Mouse (Mus musculus) heart, embryonic 16.5 days (tissue): Measurements from ENCODE around the gene Hemk1. TPM values are rescaled to one million over a fixed set of nuclear protein-coding genes. Genes with fewer than 3 reads are reported as not detected.
"Not testable (repeated sequence)": the region's sequence is repeated elsewhere in the genome, so short reads cannot be mapped to it uniquely, and the experiment has no call there.

Source experiments
- ATAC-seq: fragments of 200-750 bp; cut with Nextera tagmentation; replicated peaks from 2 replicates; pipeline ENCODE4 v1.8.0; 2017; ENCODE audit warnings: moderate number of reproducible peaks; ENCODE audit not compliant: insufficient read depth, low FRiP score; ENCODE audit errors: extremely low read depth
- H3K27ac ChIP-seq: fragments of 300-500 bp; sonication (generic); 2 replicates; pipeline ENCODE4 v1.5.1; 2014; ENCODE audit warnings: mild to moderate bottlenecking, low read length, control low read depth, moderate library complexity
- H3K27me3 ChIP-seq: fragments of 300-500 bp; sonication (generic); 2 replicates; pipeline ENCODE4 v1.6.1; 2014; ENCODE audit warnings: low read length, mixed read lengths; ENCODE audit not compliant: control insufficient read depth, insufficient read depth
- H3K36me3 ChIP-seq: fragments of 300-500 bp; sonication (generic); 2 replicates; pipeline ENCODE4 v1.6.1; 2014; ENCODE audit not compliant: control insufficient read depth, insufficient read depth
- H3K4me1 ChIP-seq: fragments of 300-500 bp; sonication (generic); 2 replicates; pipeline ENCODE4 v1.6.1; 2014; ENCODE audit warnings: low read length, mixed read lengths; ENCODE audit not compliant: control insufficient read depth, insufficient read depth
- H3K4me2 ChIP-seq: fragments of 300-500 bp; sonication (generic); 2 replicates; pipeline ENCODE4 v1.6.1; 2014; ENCODE audit warnings: low read depth, mild to moderate bottlenecking, control low read depth, low read length
- H3K4me3 ChIP-seq: fragments of 300-500 bp; sonication (generic); 2 replicates; pipeline ENCODE4 v1.5.1; 2014; ENCODE audit warnings: mild to moderate bottlenecking, control low read depth, low read length
- H3K9ac ChIP-seq: fragments of 300-500 bp; sonication (generic); 2 replicates; pipeline ENCODE4 v1.6.1; 2014; ENCODE audit warnings: low read length, control low read depth
- H3K9me3 ChIP-seq: fragments of 300-500 bp; sonication (generic); replicated peaks from 2 replicates; pipeline ENCODE4 v1.6.1; 2016; ENCODE audit warnings: low read length; ENCODE audit not compliant: control insufficient read depth
- WGBS: fragments of 180-500 bp; shearing (Covaris S2); extraction: QIAGEN DNeasy Blood & Tissue Kit; methylation state at CpG from one replicate; pipeline ENCODE4 v1.1.7; 2014; 5-methylcytosine and 5-hydroxymethylcytosine counted together
- polyA plus RNA-seq: library from polyadenylated mRNA; unstranded; fragments of >200 nt; fragmentation: Nextera tagmentation; extraction: Ambion mirVana; gene quantifications from 2 replicates; pipeline ENCODE4 v1.2.1, GENCODE M21; 2015

Hemk1 gene
- polyA plus RNA-seq, 1 experiment from 2014 or later, result 10.2 TPM

DNA sequence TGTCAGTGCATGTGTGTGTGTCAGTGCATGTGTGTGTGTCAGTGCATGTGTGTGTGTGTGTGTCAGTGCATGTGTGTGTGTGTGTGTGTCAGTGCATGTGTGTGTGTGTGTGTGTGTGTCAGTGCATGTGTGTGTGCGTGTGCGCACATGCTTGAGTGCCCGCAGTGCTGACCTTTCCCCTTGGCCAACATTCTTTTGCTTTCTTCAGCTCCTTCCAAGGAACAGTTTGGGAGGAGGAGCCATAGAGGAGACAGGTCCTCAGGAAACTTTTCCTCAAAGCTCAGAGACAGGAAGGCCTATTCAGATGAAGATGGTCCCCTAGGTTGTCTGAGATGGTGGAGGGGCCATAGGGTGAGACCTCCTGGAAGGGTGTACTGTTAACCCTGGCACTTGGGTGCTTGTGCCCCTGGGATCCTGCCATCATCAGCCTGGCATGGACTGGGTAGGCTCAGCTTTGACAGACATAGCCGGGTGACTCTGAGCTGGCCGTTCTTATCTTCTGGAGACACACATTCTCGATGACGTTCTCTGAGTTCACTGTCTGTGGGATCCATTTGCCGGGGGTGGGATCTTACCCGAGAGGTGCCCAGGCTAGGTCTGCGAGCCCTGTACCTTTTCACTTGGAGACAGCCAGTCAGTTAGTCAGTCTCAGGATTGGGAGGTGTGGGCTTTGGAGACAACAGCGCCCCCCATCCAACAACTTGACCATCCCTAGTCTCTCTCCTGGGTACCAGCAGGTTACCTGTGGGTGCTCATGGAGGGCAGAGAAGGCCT lies 30.9 kb downstream of the Hemk1 start:
- WGBS, result 54% methylated on average over 11 of the region's 11 CpGs

GRCm38 (mm10) chr9:107306673-107307072 lies 31.5 kb downstream of the Hemk1 start:
- H3K4me2 ChIP-seq, H3K36me3 ChIP-seq, H3K4me3 ChIP-seq, H3K27ac ChIP-seq, ATAC-seq, H3K9me3 ChIP-seq, H3K9ac ChIP-seq, H3K27me3 ChIP-seq: not testable (repeated sequence)
- whole genome bisulfite sequencing, result 94% methylated on average over 1 of the region's 1 CpGs
- H3K4me1 ChIP-seq, result peaks cover 52% of the 10 kb centered on the region

More for the DNA sequence above, 30.9 kb downstream of the Hemk1 start:
- no peaks in the 10 kb centered on the region for H3K36me3 ChIP-seq
- peaks cover 48% of the 10 kb centered on the region for H3K4me1 ChIP-seq
- 0 out of 2 replicates have a peak, but pooled peaks have one; percentile 28 for ATAC-seq
- no peaks in the 10 kb centered on the region for H3K9me3 ChIP-seq
- peak overlapping the region; percentile 94 for H3K27ac ChIP-seq
- peak overlapping the region; percentile 50 for H3K4me2 ChIP-seq
- no peak overlapping the region for H3K4me3 ChIP-seq
- H3K9ac ChIP-seq, result peak overlapping the region; percentile 64
- H3K27me3 ChIP-seq, result no peaks in the 10 kb centered on the region

DNA sequence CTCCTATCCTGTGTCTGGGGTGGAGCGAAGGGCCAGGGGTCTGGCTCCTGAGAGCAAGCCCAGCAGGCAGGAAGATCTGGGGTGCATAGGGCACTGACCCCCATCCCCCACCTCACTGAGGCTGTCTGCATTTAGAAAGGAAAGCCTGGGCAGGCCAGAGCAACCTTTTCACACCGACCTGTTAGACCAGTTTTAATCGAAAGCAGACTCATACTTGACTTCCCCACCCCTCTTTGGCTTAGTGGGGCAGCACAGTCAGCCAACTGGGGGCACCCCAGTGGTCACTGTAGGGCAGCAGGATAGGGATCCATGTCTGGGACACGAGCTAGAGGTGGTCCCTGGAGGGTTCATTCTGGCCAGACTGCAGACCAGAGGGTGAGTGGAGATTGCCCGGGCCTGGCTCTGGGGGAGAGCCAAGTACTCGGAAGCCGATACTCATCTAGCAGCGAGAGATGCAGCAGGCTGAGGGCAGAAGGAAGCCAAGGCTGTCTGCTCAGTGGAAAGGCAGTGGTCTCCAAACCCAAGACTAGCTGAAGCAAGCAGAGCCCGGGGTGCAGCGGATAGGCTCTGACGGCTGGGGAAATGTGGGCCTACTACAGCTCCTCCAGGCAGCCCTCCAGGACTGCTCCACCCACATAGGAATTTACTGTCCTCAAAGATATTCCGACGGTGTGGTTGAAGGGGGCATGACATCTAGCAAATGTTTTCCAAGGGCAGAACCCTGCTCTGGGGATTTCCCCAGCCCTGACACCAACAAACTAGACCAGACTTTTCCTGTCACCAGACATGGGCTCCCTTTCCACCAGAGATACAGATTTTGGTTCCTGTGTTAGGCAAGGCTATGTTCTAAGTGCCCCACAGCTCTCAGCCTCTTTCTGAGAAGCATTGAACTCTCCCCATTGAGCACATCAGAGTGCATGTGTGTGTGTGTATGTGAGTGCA lies 32.3 kb downstream of the Hemk1 start:
- ATAC-seq, result no peak
- no peak overlapping the region for H3K4me3 ChIP-seq
- H3K9ac ChIP-seq, result 0 out of 2 replicates have a peak overlapping the region, but pooled peaks have one; percentile 25
- H3K27me3 ChIP-seq, result no peaks in the 10 kb centered on the region
- no peak overlapping the region for H3K4me2 ChIP-seq
- peaks cover 52% of the 10 kb centered on the region for H3K4me1 ChIP-seq
- no peaks in the 10 kb centered on the region for H3K9me3 ChIP-seq
- peaks cover 8% of the 10 kb centered on the region for H3K36me3 ChIP-seq
- H3K27ac ChIP-seq, result peak overlapping the region; percentile 56
- 49% methylated on average over 13 of the region's 13 CpGs for WGBS

DNA sequence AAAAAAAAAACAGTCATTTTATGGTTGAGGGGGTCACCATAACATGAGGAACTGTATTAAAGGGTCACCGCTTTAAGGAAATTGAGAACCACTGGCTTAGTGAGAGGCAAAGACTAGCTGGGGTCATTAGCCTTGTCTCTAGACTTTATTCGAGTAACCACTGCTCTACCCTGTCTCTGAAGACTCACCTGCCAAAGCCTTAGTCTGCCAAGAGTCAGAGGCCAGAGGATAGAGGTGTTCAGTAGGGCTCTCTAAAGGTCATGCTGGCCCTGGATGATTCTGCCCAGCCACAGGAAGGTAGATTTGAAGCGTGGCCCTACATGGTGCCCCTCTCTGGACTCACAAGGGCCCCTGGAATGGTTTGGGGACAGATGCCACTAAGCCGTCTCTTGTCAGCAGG lies 33.1 kb downstream of the Hemk1 start:
- 75% methylated on average over 4 of the region's 4 CpGs for WGBS
- Histone ChIP-seq H3K27ac (peak overlapping the region; percentile 29; the same call in 1 of the 2 replicates), H3K9me3 (no peaks in the 10 kb centered on the region), H3K4me3 (no peak overlapping the region), H3K36me3 (peaks cover 15% of the 10 kb centered on the region), H3K9ac (no peak overlapping the region), H3K4me2 (no peak overlapping the region), H3K4me1 (peaks cover 52% of the 10 kb centered on the region), H3K27me3 (no peaks in the 10 kb centered on the region)
- ATAC-seq, result no peak

DNA sequence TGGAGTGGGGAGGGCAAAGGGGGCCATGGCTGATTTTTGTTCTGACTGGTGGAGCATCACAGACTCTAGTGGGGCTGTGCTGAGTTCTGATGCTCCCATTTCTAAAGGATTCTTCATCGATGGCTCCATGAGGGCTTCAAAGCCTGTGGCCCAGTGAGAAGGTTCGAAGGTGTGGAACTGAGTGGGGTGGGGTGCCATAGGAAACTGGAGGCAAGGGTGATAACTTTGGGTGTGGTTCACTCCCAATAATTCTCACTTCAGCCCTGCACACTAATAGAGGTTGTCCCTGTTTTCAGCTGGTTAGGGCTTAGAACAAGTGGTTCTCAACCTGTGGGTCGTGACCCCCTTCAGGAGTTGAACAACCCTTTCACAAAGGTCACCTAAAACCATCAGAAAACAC lies 33.8 kb downstream of the Hemk1 start:
- H3K27me3 ChIP-seq, result no peaks in the 10 kb centered on the region
- no peak overlapping the region for H3K4me2 ChIP-seq
- H3K9ac ChIP-seq, result no peak overlapping the region
- H3K36me3 ChIP-seq, result peaks cover 17% of the 10 kb centered on the region
- ATAC-seq, result no peak
- H3K9me3 ChIP-seq, result no peaks in the 10 kb centered on the region
- H3K4me1 ChIP-seq, result peaks cover 52% of the 10 kb centered on the region
- H3K4me3 ChIP-seq, result no peak overlapping the region
- 90% methylated on average over 3 of the region's 3 CpGs for WGBS
- no peak overlapping the region for H3K27ac ChIP-seq

GRCm38 (mm10) chr9:107303900-107304299 lies 34.2 kb downstream of the Hemk1 start:
- WGBS, result 83% methylated on average over 5 of the region's 5 CpGs
- Histone ChIP-seq H3K4me2 (no peak overlapping the region), H3K27me3 (no peaks in the 10 kb centered on the region), H3K9ac (no peak overlapping the region), H3K27ac (no peak overlapping the region), H3K4me1 (peaks cover 52% of the 10 kb centered on the region), H3K4me3 (no peak overlapping the region), H3K36me3 (peaks cover 17% of the 10 kb centered on the region), H3K9me3 (no peaks in the 10 kb centered on the region)
- no peak for ATAC-seq

DNA sequence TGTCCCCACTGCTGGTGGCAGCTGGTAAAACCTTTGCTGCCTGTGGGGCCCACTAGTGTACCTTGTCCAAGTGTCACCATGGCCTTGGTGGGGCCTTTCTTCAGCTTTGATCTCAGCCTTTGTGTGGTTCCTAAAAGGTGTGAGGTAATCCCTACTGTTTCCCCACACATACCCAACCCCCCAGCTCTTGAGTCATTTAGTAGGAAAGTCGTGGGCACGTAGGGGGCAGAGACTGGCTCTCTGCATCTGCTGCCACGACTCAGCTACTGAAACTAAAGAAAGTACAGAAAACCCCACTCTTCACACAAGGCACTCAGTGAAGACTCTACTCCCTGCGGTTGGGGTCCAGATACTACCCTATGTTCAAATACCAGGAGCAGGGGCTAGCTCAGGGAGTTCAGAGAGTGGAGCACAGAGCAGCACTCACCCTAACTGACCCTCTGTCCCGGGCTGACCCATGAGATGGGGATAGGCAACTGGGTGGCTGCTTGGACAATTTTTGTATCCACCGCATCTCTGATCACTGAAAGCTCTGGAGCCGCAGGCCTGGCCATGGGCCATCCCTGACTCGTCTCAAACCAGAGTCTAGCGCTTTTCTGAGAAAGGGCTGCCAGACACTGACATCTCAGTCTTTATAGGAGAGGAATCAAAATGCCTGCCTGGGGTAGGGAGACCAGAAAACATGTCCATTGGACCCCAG lies 34.9 kb downstream of the Hemk1 start:
- Histone ChIP-seq H3K4me3 (no peak overlapping the region), H3K4me1 (peaks cover 51% of the 10 kb centered on the region), H3K36me3 (peaks cover 17% of the 10 kb centered on the region), H3K27me3 (no peaks in the 10 kb centered on the region), H3K9ac (0 out of 2 replicates have a peak overlapping the region, but pooled peaks have one; percentile 21), H3K27ac (peak overlapping the region; percentile 49; the same call in 1 of the 2 replicates), H3K9me3 (no peaks in the 10 kb centered on the region), H3K4me2 (no peak overlapping the region)
- ATAC-seq, result no peak
- 66% methylated on average over 9 of the region's 9 CpGs for WGBS

DNA sequence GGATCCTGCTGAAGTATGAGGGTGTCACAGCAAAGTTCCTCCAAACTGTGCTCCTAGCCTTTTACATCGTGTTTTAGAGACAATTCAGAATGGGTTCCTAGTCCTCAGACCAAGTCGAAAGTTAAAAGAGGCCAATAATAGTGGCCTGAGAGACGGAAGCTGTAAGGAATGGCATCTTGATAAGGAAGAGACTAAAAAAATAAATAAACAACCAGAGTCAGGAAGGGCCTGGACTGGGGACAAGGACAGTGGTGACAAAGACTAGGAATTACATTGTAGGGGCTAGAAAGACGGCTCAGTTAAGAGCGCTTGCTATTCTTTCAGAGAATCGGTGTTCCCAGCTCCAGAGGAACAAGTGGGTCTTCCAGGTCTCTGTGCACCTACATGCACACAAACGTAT lies 35.6 kb downstream of the Hemk1 start:
- 47% methylated on average over 7 of the region's 7 CpGs for WGBS
- no peaks in the 10 kb centered on the region for H3K27me3 ChIP-seq
- no peaks in the 10 kb centered on the region for H3K9me3 ChIP-seq
- H3K4me3 ChIP-seq, result no peak overlapping the region
- peaks cover 49% of the 10 kb centered on the region for H3K4me1 ChIP-seq
- peak overlapping the region; percentile 49 for H3K27ac ChIP-seq
- H3K9ac ChIP-seq, result 0 out of 2 replicates have a peak overlapping the region, but pooled peaks have one; percentile 21
- ATAC-seq, result no peak
- H3K4me2 ChIP-seq, result no peak overlapping the region
- H3K36me3 ChIP-seq, result peaks cover 17% of the 10 kb centered on the region
